Mouse (Mus musculus): Measurements from ENCODE around the gene Hoxa9. TPM values are rescaled to one million over a fixed set of nuclear protein-coding genes. Genes with fewer than 3 reads are reported as not detected.

The Hoxa9 gene
- polyA plus RNA-seq, 1 experiment from 2014 or later = 3.0 TPM

- 0 out of 2 replicates have a peak, but pooled peaks cover 4% of the 10 kb centered on the region for H3K27me3 ChIP-seq (replicated peaks; ENCODE audit: control insufficient read depth, insufficient read depth, low read length)
- no peak for TF ChIP-seq CTCF (IDR thresholded peaks at IDR 0.05; ENCODE audit: low read depth)
- no peaks in the 10 kb centered on the region for H3K9me3 ChIP-seq (ENCODE audit: control insufficient read depth)
- H3K9ac ChIP-seq (ENCODE audit: low read depth, low read length) = no peak overlapping the region
- H3K4me3 ChIP-seq (ENCODE audit: low read depth, low read length) = no peak overlapping the region
- H3K27ac ChIP-seq (ENCODE audit: low read depth, low read length) = 0 out of 2 replicates have a peak overlapping the region, but pooled peaks have one; percentile 85
- 50% methylated on average over 5 of the region's 5 CpGs for WGBS
- ATAC-seq = no peak
- H3K36me3 ChIP-seq (ENCODE audit: control insufficient read depth, insufficient read depth) = no peaks in the 10 kb centered on the region
- peak overlapping the region; percentile 1; the same call in 1 of the 2 replicates for H3K4me2 ChIP-seq (replicated peaks; ENCODE audit: low read depth)
- H3K4me1 ChIP-seq (replicated peaks; ENCODE audit: control insufficient read depth, insufficient read depth, low read length) = peaks cover 14% of the 10 kb centered on the region; the same call in 1 of the 2 replicates
Measured at GRCm38 (mm10) chr6:52189172-52189591, 41.7 kb downstream of the Hoxa9 start.

- no peaks in the 10 kb centered on the region for H3K9me3 ChIP-seq (ENCODE audit: control insufficient read depth)
- 66% methylated on average over 1 of the region's 1 CpGs for WGBS
- H3K4me1 ChIP-seq (replicated peaks; ENCODE audit: control insufficient read depth, insufficient read depth, low read length) = peaks cover 14% of the 10 kb centered on the region; the same call in 1 of the 2 replicates
- ATAC-seq = no peak
- H3K4me3 ChIP-seq (ENCODE audit: low read depth, low read length) = no peak overlapping the region
- no peaks in the 10 kb centered on the region for H3K36me3 ChIP-seq (ENCODE audit: control insufficient read depth, insufficient read depth)
- H3K4me2 ChIP-seq (replicated peaks; ENCODE audit: low read depth) = no peak overlapping the region
- H3K27me3 ChIP-seq (replicated peaks; ENCODE audit: control insufficient read depth, insufficient read depth, low read length) = 0 out of 2 replicates have a peak, but pooled peaks cover 4% of the 10 kb centered on the region
- no peak overlapping the region for H3K27ac ChIP-seq (ENCODE audit: low read depth, low read length)
- H3K9ac ChIP-seq (ENCODE audit: low read depth, low read length) = no peak overlapping the region
- peak; percentile 47; the same call in 1 of the 2 replicates for TF ChIP-seq CTCF (IDR thresholded peaks at IDR 0.05; ENCODE audit: low read depth)
Measured at GRCm38 (mm10) chr6:52186500-52186899, 44.4 kb downstream of the Hoxa9 start.

GRCm38 (mm10) chr6:52185834-52186233, 45.1 kb downstream of the Hoxa9 start:
- H3K4me1 ChIP-seq (replicated peaks; ENCODE audit: control insufficient read depth, insufficient read depth, low read length) = peaks cover 14% of the 10 kb centered on the region; the same call in 1 of the 2 replicates
- H3K36me3 ChIP-seq (ENCODE audit: control insufficient read depth, insufficient read depth) = no peaks in the 10 kb centered on the region
- ATAC-seq = no peak
- 55% methylated on average over 3 of the region's 3 CpGs for WGBS
- H3K27me3 ChIP-seq (replicated peaks; ENCODE audit: control insufficient read depth, insufficient read depth, low read length) = 0 out of 2 replicates have a peak, but pooled peaks cover 4% of the 10 kb centered on the region
- peak overlapping the region; percentile 51 for H3K4me2 ChIP-seq (replicated peaks; ENCODE audit: low read depth)
- no peak overlapping the region for H3K27ac ChIP-seq (ENCODE audit: low read depth, low read length)
- TF ChIP-seq CTCF (IDR thresholded peaks at IDR 0.05; ENCODE audit: low read depth) = no peak
- no peak overlapping the region for H3K4me3 ChIP-seq (ENCODE audit: low read depth, low read length)
- no peak overlapping the region for H3K9ac ChIP-seq (ENCODE audit: low read depth, low read length)
- no peaks in the 10 kb centered on the region for H3K9me3 ChIP-seq (ENCODE audit: control insufficient read depth)

- H3K27ac ChIP-seq (ENCODE audit: low read depth, low read length) = no peak overlapping the region
- H3K27me3 ChIP-seq (replicated peaks; ENCODE audit: control insufficient read depth, insufficient read depth, low read length) = 0 out of 2 replicates have a peak, but pooled peaks cover 4% of the 10 kb centered on the region
- no peaks in the 10 kb centered on the region for H3K9me3 ChIP-seq (ENCODE audit: control insufficient read depth)
- H3K9ac ChIP-seq (ENCODE audit: low read depth, low read length) = no peak overlapping the region
- 6% methylated on average over 19 of the region's 19 CpGs for WGBS
- H3K4me2 ChIP-seq (replicated peaks; ENCODE audit: low read depth) = peak overlapping the region; percentile 51
- peak overlapping the region; percentile 17; the same call in 1 of the 2 replicates for H3K4me3 ChIP-seq (ENCODE audit: low read depth, low read length)
- peaks cover 13% of the 10 kb centered on the region; the same call in 1 of the 2 replicates for H3K4me1 ChIP-seq (replicated peaks; ENCODE audit: control insufficient read depth, insufficient read depth, low read length)
- TF ChIP-seq CTCF (IDR thresholded peaks at IDR 0.05; ENCODE audit: low read depth) = no peak
- no peak for ATAC-seq
- no peaks in the 10 kb centered on the region for H3K36me3 ChIP-seq (ENCODE audit: control insufficient read depth, insufficient read depth)
Measured at GRCm38 (mm10) chr6:52185222-52185621, 45.7 kb downstream of the Hoxa9 start.

GRCm38 (mm10) chr6:52184668-52185067, 46.2 kb downstream of the Hoxa9 start:
- H3K36me3 ChIP-seq (ENCODE audit: control insufficient read depth, insufficient read depth) = no peaks in the 10 kb centered on the region
- TF ChIP-seq CTCF (IDR thresholded peaks at IDR 0.05; ENCODE audit: low read depth) = no peak
- H3K27ac ChIP-seq (ENCODE audit: low read depth, low read length) = no peak overlapping the region
- 0 out of 2 replicates have a peak, but pooled peaks cover 8% of the 10 kb centered on the region for H3K4me1 ChIP-seq (replicated peaks; ENCODE audit: control insufficient read depth, insufficient read depth, low read length)
- peak overlapping the region; percentile 51 for H3K4me2 ChIP-seq (replicated peaks; ENCODE audit: low read depth)
- no peaks in the 10 kb centered on the region for H3K9me3 ChIP-seq (ENCODE audit: control insufficient read depth)
- 0 out of 2 replicates have a peak, but pooled peaks cover 4% of the 10 kb centered on the region for H3K27me3 ChIP-seq (replicated peaks; ENCODE audit: control insufficient read depth, insufficient read depth, low read length)
- ATAC-seq = no peak
- WGBS = 39% methylated on average over 6 of the region's 6 CpGs
- H3K4me3 ChIP-seq (ENCODE audit: low read depth, low read length) = no peak overlapping the region
- H3K9ac ChIP-seq (ENCODE audit: low read depth, low read length) = no peak overlapping the region

GRCm38 (mm10) chr6:52183311-52184080, 47.4 kb downstream of the Hoxa9 start:
- H3K36me3 ChIP-seq (ENCODE audit: control insufficient read depth, insufficient read depth) = no peaks in the 10 kb centered on the region
- TF ChIP-seq CTCF (IDR thresholded peaks at IDR 0.05; ENCODE audit: low read depth) = no peak
- H3K4me2 ChIP-seq (replicated peaks; ENCODE audit: low read depth) = peak overlapping the region; percentile 51
- ATAC-seq = peak; percentile 51
- 19% methylated on average over 10 of the region's 10 CpGs for WGBS
- no peaks in the 10 kb centered on the region for H3K9me3 ChIP-seq (ENCODE audit: control insufficient read depth)
- 0 out of 2 replicates have a peak, but pooled peaks cover 9% of the 10 kb centered on the region for H3K27me3 ChIP-seq (replicated peaks; ENCODE audit: control insufficient read depth, insufficient read depth, low read length)
- no peak overlapping the region for H3K9ac ChIP-seq (ENCODE audit: low read depth, low read length)
- peak overlapping the region; percentile 24; the same call in 1 of the 2 replicates for H3K27ac ChIP-seq (ENCODE audit: low read depth, low read length)
- 0 out of 2 replicates have a peak overlapping the region, but pooled peaks have one; percentile 13 for H3K4me3 ChIP-seq (ENCODE audit: low read depth, low read length)
- 0 out of 2 replicates have a peak, but pooled peaks cover 3% of the 10 kb centered on the region for H3K4me1 ChIP-seq (replicated peaks; ENCODE audit: control insufficient read depth, insufficient read depth, low read length)

Measured in intestine, postnatal 0 days (tissue).